Mouse (Mus musculus) gastrocnemius, postnatal 36 days (tissue): ENCODE data around the gene Bahcc1. TPM values are rescaled to one million over a fixed set of nuclear protein-coding genes. Genes with fewer than 3 reads are reported as not detected.
A peak's percentile ranks its signal among the peaks of the same experiment; 100 is the strongest.

ENCODE experiments used
- DNase-seq, 2 experiments: peaks; one replicate each; pipeline ENCODE4 v3.0.0; 2022
- intact Hi-C: fragments of 180-260 bp; cut with DNase I; formaldehyde crosslinking; loops from one replicate; pipeline ENCODE4 v1.15.1; 2025
- total RNA-seq, 2 experiments: library from RNA; stranded (reverse); gene quantifications; 2 replicates each; pipeline ENCODE4 v1.2.3; 2021

The Bahcc1 gene
- total RNA-seq, 2 experiments from 2014 or later, result 2.3 to 4.1 TPM

DNA sequence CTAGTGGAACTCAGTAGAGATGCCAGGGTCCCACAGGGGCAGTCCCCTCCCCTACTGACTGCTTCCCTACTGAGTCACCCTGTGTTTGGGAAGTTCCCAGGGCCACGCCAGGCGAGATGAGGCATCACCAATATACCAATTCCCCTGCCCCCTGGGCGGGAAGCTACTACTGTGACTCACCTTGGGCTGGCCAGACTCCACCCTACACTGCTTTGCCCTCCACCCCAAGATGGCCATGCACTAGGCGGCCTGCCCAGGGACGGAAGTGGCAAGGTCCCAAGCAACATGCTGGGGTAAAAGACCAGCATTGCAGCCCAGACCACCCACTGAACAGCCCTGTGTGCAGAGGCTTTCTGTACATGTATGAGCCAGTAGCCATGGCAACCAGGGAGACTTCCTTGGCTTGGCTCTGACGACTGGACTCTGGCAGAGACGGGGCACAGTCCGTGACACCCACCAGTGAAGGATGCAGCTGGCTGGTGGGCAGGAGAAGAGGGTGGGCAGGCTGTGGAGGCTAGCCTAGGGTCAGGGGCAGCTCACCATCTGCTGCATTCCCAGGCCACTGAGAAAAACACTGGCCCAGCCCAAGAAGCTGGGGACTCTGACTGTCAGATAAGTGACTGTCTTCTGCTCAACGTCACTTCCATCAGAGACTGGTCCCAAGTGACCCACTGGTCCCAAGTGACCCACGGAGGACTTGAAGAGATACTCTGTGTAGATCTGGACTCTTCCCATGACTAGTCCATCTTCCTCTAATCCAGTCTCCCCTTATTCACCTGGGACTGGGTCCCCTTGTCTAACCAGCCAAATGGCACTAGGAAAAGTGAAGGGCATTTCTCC, 24.5 kb downstream of the Bahcc1 start:
- intact Hi-C loops, result no loop called here
- DNase-seq, result no peak

DNA sequence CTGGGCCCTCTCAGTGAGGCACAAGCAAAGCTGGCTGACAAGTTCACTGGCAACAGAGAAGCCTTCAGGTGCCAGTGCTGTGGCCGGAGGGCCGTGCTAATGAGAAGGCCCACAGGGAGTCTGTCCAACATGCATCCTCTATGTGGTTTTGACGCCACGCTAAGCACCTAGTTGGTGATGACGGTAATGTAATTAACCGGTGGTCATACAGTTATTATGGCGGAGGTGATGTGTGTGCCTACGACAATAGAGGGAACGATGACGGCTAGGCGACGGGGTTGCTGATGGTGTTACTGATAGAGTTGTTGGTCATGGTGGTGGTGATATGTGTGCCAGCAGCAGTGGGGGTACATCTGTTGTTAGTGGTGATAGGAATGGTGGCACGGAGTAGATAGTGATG, 25.2 kb downstream of the Bahcc1 start:
- intact Hi-C loops, result loop anchor here (2.0 kb wide), 1 partner anchor 19 kb away; no protein-coding TSS in a partner anchor
- DNase-seq, result no peak

DNA sequence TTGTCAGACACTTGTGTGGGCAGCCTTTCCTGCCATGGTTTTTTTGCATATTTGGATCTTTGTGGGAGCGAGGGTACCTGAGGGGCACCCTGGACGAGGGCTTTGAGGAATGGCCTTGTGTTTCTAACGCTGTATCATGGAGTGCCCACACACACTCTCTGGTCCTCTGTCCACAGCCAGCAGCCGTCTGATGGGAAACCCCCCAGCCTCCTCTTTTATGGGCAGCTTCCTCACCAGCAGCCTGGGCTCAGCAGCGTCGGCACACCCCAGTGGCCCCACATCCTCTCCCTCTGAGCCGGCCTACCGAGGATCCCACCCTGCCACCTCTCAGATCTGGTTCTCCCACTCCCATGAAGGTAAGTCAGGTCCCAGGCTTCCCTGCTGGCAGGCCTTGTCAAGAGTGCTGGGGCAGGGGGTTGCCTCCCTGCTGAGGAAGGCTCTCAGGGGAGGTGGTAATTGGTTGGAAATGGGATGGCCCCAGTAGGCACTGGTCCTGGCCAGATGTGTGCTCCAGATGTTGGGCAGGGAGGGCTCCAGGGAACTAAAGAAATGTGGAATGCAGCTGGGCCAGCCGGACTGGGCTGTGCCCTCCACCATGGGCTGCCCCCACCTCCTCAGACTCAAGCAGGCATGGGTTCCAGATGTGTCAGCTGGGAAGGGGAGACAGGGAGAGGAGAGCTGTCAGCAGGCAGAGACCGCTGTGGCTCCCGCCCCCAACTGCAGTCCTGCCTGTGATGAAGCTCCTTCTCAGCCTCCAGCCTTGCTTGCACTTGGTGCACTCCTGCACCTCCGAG, 26.3 kb downstream of the Bahcc1 start:
- no peak for DNase-seq
- intact Hi-C loops, result loop anchor here (2.0 kb wide), 1 partner anchor 20 kb away; no protein-coding TSS in a partner anchor

DNA sequence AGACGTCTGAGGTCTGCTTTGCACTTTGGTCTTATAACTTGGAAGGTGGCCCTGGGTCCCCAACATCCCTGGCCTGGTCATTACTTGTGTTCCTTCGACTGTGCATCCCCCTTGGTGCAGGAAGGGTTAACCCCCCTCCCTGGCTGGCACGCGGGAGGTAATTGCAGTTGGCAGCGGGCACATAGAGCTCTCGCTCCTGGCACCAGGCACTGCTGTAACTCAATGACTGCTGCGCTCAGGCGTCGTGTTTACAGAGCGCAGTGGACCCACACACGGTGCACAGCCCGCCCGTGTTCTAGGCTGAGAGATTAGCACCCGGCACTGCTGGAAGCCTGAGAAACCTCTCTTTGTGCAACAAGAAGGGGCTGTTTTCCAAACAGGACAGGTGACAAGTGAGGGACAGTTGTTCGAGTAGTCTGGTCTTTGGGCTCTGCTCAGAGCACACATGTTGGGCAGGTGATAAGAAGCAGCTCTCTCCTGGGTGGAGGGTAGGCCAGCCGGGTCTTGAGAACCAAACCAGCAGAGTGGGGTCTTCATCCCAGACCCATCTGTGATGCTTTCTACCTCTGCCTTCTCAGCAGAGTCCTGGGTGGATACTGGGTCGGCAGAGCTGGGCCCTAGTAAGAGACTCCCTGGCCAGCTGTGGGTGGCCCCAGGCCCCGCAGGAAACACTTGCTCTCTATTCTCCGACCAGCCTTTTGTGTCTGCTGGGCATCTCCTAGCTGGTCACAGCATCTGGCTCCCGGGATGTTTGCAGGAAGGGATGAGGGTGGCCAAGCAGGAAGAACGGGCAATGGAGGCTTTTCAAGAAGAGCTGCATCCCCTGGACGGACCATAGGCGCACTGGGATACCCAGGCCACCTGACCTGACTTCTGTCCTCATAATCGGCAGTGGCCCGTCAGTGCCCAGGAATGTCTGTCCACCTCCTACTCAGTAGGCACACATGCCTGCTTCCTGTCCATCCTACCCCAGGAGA, 27.3 kb downstream of the Bahcc1 start:
- intact Hi-C loops, result loop anchor here (2.0 kb wide), 1 partner anchor 21 kb away; no protein-coding TSS in a partner anchor
- no peak for DNase-seq

DNA sequence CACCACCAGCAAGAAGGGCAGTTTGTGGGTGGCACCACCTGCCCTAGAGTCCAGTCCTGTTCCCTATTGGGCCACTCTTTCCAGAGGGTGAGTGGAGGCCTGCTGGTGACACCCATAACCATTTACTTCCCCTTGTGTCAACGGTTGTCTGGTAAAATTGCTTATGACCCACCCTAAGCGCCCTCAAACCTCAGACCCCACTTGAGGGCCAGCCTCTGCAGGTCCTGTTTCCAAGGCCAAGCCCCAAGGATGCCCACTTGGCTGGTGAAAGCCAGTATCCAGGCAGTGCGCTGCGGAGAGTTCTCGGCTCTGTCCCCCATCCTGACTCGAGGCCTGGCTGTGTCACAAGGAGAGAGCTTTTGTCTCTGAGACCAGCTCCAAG, 28.0 kb downstream of the Bahcc1 start:
- intact Hi-C loops, result no loop called here
- DNase-seq, result no peak

DNA sequence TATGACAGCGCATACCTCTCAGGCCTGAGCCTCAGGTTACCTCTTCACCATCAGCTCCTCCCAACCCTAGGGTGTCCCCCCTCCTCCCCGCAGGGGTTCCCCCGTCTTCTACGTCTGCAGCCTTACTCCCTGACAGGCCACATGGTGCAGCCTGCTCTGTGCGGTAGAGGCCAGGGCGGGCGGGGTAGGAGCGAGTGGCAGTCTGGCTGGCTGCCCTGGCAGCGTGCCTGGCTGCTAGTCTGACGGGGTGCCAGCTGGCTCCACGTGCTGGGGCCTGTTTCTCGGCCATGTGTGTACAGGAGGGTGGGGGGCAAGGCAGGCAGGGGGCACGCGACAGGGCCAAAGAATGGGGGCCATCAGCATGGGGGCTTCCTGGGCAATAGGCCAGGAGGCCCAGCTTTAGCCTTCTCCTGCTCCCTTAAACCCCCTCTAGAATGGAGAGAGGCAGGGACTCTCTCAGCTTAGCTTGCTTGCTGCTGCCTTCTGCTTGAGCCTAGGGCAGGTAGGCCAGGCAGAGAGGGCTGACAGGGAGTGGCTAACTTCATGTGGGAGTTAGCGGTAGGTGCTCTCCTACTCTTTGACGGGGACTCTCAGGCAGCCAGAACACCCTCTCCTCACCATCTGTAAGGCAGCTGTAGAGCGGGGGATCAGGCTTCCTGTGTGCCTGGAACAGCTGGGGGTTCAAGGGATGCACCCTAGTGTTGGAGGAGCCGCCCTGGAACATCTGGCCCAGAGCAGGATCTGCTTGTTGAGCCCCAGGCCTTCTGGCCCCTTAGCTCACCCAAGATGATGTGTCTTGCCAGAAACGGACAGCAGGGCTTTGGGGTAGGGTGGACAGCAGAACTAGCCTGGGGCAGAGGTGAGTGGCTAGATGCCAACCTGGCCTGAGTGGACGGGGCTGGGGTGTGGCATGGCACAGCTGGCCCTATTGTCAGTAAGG, 28.9 kb downstream of the Bahcc1 start:
- intact Hi-C loops, result no loop called here
- DNase-seq, result peak; percentile 89 to 96

DNA sequence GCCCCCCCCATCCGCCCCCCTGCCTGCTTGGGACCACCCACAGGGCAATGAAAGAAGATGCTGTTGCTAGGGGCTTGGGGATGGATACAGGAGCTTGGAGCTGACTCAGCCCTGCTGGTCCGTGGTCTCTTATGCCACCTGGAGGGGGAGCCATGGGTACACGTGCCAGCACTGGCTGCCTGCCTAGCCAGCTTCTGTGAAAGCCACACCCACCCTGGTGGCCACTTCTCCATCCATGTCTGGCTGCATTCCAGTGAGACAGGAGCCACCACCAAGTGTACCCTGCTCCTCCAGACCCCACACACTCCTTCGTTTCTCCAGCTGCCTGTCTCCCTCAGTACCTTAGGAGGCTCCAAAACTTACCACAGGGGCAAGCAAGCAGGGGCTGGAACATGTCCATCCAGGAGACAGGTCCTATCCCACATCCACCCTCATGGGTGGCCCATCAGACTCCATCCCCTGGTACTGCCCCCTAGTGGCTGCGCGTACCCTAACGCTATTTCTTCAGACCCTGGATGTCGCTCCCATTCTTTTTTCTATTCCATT, 29.7 kb downstream of the Bahcc1 start:
- DNase-seq, result peak; percentile 68 to 78
- intact Hi-C loops, result no loop called here

DNA sequence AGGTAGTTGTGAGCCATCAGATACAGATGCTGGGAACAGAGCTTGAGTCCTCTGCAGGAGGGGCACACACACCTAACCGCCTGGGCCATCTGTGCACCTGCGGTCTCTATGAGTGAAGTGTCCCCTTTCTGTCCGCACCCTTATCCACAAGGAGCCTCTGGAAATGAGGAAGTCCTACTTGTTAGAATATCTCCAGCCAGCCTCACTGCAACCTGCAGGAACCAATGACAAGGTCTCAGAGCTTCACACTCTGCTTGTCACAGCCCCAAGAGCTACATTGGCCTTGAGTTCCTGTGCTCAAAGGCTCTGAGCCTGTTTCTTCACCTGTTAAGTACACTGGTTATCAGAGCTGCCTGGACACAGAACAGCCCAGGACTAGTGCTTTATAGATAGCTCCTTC, 30.4 kb downstream of the Bahcc1 start:
- intact Hi-C loops, result no loop called here
- DNase-seq, result no peak

DNA sequence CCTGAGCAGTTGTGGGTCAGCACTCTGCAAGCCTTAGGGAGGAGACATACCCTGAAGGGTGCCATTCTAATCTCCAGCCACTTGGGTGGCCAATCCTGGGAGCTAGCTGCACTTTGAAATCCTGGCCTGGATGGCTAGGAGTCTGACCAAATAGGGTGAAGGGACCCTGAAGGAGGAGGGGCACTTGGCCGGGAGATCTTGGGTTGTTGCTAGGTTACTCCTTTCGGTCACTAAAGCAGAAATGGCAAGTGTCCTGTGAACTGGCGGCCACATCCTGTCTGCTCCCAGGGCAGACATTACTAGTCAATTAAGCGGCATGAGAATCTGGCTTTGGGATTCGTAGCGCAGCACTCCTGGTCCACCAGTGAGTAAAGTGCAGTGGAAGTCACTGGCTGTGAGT, 31.3 kb downstream of the Bahcc1 start:
- no peak for DNase-seq
- intact Hi-C loops, result no loop called here

DNA sequence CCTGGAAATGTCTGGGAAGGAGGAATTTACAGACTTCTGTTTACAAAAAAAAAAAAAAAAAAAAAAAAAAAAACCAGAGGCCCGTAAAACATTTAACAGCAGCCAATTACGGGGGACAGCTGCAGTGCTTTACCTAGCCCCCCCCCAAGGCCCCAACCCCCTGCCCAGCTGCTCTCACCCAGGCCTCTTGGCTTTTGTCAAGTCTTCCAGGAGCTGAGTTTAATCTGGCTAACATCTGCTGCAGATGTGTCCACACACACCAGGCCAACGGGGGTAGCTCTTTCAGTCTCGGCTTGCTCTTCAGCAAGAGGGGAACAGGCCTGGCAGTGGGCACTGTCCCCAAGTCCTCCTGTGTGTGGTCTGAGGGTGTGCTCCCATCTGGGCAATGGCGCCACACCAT, 32.7 kb downstream of the Bahcc1 start:
- intact Hi-C loops, result no loop called here
- no peak for DNase-seq

DNA sequence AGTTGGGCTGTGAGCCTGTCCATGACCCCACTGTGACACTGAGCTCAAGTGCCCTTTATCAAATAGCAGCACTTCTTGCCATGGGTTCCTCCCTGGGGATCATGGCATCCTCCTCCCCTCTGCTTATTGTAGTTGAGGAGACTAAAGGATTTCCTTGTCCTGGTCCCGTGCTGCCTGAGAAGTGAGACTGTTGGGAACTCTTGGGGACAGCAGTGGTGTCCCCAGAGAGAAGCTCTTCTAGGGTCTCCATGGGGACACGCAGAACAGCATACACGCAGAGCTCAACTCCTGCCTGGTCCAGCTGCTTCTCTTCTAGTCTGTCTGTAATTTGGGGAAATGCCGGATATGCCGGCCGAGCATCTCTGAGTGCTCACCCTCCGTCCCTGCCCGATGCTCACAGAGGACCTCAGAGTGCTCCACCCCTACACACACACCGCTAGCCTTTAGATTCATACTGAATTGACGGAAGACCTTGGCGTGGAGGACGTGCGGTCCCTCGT, 33.6 kb downstream of the Bahcc1 start:
- DNase-seq, result no peak
- intact Hi-C loops, result no loop called here

DNA sequence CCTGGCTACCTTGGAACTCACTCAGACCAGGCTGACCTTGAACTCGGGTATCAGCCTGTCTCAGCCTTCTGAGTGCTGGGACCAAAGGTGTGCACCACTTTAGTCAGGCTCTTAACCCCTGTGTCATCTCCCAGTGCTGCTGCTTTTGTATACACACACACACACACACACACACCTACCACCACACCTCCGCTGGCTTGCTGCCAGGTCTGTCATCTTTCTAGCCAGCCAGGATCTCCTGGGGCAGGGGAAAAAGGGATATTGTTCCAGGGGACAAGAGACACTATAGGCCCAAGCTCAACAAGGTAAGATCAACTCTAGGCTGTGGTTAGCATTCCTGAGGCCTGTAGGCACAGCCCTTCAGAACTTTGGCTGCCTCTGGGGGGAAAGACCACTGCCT, 34.5 kb downstream of the Bahcc1 start:
- intact Hi-C loops, result no loop called here
- DNase-seq, result no peak

DNA sequence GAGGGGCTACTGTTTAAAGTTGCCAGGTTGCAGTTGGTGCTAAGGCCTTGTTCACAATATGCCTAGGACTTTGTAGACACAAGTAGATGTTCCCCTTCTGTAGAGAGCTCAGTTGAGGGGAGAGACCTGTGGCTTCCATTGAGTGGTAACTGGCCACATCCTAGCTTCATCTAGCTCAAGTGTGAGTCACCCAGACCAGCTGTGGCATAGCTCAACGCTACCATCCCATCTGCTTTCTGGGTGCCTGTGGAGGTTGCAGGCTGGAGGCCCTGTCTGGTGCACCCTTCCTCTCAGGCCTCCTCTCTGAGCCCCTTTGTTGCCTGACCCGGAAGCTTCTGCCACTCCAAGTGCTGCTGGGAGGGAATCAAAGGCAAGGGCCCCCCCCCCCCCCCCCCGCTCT, 34.9 kb downstream of the Bahcc1 start:
- intact Hi-C loops, result no loop called here
- no peak for DNase-seq

DNA sequence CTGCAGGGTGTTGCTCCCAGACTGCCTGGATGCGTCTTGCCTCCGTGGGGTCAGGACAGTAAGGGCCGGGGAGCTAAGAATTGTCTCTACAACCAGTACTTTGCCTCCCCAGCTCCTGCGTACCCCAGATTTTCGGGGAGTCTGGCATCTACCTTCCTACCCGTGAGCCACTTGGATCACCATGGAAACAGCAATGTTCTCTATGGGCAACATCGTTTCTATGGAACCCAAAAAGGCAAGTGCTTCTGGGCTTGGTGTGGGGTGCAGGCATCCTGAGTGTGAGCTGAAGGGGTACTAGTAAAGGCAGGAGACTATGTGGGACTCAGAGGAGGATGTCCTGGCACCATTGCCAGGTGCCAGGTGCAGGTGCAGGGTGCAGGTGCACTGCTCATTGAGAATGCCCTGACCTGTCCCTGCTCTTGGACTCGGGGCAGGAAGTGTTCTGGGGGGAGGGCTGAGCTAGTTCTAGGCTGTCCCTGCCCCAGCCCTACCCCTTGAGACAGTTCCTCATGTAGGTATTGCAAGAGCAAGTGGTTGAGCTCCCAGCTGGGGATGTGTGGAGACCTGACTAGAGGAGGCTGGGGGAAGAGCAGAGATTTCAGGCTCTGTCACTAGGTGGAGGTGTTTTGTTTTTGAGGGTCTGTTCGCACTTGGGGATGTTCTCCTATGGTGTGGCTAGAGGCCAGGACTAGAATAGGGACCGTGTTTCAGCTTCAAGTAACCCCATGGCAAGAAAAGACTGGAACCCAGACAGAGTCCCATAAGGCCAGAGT, 35.6 kb downstream of the Bahcc1 start:
- intact Hi-C loops, result no loop called here
- DNase-seq, result no peak

DNA sequence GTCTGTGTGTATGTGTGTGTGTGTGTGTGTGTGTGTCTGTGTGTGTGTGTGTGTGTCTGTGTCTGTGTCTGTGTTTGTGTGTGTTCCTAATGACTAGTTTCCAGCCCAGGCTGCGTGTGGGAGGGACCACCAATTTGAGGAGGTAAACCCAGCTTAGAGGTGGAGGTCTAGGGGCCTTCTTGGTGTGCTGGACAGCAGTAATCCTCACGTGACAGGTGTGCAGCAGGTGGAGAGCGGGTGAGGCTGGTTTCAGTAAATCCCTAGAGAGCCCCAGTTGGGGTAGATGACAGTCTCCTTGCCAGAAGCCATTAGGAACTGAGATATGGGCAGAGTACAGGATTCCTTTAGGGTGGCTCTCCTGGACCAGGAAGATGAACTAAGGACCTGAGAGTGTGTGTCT, 36.3 kb downstream of the Bahcc1 start:
- no peak for DNase-seq
- intact Hi-C loops, result no loop called here

DNA sequence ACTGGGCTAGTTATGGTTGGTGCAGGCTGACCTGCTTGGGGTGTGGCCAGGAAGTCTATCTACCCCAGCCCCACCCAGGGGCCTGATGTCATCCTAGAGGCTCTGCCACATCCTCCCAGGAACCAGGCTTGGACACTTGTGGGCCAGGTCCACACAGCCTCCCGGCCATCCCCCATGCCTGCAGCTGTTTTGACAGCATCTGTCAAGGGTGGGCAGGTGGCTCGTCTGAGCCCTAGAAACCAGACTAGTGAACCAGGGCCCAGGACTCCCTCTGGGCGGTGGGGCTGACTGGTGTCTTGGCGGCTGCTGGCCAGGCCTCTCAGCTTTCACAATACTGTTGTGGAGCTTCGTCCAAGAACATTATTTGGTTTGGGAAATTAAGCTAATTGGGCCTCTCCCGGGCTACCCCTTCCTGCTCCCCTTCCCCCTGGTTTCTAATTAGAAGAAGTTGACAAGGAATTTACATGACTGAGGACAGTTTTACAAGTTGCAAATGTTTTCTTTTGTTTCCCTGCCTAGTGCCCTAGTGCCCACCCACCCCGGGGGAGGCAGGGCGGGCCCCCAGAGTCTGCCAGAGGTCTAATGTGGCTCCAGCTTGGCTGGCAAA, 36.9 kb downstream of the Bahcc1 start:
- intact Hi-C loops, result no loop called here
- DNase-seq, result peak in 1 of 2 experiments; percentile 45

DNA sequence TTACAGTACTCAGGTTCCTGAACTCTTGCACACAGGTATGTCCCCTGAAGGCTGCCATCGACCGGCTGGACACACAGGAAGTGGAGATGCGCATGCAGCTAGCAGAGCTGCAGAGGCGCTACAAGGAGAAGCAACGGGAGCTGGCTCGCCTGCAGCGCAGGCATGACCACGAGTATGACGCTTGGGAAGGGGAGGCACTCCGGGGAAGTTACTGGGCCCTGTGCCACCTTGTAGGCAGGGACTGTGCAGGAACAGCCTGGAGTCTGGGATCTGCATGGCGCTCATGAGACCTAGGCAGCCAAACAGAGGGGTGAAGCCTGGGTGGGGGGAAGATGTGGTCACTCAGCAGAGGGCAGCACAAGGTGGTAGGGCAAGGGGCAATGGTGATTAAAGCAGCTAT, 46.6 kb downstream of the Bahcc1 start:
- no peak for DNase-seq
- intact Hi-C loops, result no loop called here

DNA sequence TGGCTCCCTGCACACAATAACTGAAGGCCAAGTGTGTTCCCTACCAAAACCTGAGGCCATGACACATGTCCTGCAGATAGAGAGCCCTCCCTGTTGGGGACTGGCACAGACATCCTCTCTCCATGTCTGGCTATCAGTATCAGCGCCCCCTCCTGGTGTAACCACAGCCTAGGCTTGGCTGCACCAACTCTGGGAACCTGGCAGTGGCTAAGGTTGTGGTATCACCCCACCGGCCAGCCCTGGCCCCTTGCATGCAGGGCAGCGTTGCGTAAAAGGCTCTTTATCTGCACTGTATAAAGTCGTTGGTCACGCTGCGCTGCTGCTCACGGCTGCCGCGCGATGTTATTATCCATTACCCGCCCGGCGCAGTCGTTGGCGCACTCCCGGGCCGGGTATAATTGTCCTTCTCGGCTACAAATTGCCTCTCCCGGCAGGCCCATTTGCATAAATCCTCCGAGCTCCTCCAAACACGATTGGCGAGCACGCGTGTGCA, 47.6 kb downstream of the Bahcc1 start:
- peak; percentile 47 to 68 for DNase-seq

More for the DNA sequence above, 47.6 kb downstream of the Bahcc1 start:
- intact Hi-C loops, result no loop called here
